ENCODE assay signal across 8 mouse cellular contexts in genomic region chr5:5343267-5343666, GRCm38 (mm10).
DNase-seq lines count a peak whose midpoint lies in the region; ATAC-seq and TF ChIP-seq lines count a peak whose summit lies in the region.

No protein-coding gene starts in this region.

- H3K4me1 ChIP-seq in embryonic fibroblast, embryonic 13.5 days (ENCODE audit: control insufficient read depth, insufficient read depth, low read length) = peaks cover 13% of the 10 kb centered on the region
- H3K4me1 ChIP-seq in heart, embryonic 15.5 days (replicated peaks) = peaks cover 35% of the 10 kb centered on the region
- peaks cover 27% of the 10 kb centered on the region for H3K4me1 ChIP-seq in lung, embryonic 15.5 days

- no peaks in the 10 kb centered on the region for H3K36me3 ChIP-seq in heart, embryonic 15.5 days
- no peaks in the 10 kb centered on the region for H3K36me3 ChIP-seq in lung, embryonic 15.5 days

- no peaks in the 10 kb centered on the region for H3K9me3 ChIP-seq in heart, embryonic 15.5 days (replicated peaks)
- H3K9me3 ChIP-seq in lung, embryonic 15.5 days = no peaks in the 10 kb centered on the region

- intact Hi-C loops in left cerebral cortex, postnatal 10 days (cut with DNase I) = no loop called here

- TF ChIP-seq CTCF in embryonic fibroblast, embryonic 13.5 days (IDR thresholded peaks at IDR 0.05; ENCODE audit: borderline replicate concordance, insufficient read depth, low read length) = no peak

- no peaks in the 10 kb centered on the region for H3K27me3 ChIP-seq in heart, embryonic 15.5 days
- no peaks in the 10 kb centered on the region for H3K27me3 ChIP-seq in lung, embryonic 15.5 days

- no peak overlapping the region for H3K9ac ChIP-seq in heart, embryonic 15.5 days
- 0 out of 2 replicates have a peak overlapping the region, but pooled peaks have one; percentile 5 for H3K9ac ChIP-seq in lung, embryonic 15.5 days

- H3K27ac ChIP-seq in embryonic fibroblast, embryonic 13.5 days (ENCODE audit: insufficient read depth, low read length) = peak overlapping the region; percentile 88
- peak overlapping the region; percentile 90 for H3K27ac ChIP-seq in heart, embryonic 15.5 days
- H3K27ac ChIP-seq in lung, embryonic 15.5 days = peak overlapping the region; percentile 95

- TF ChIP-seq POLR2A in embryonic fibroblast, embryonic 13.5 days (IDR thresholded peaks at IDR 0.05; ENCODE audit: low read depth, low read length) = no peak

- 26% methylated on average over 2 of the region's 2 CpGs for WGBS in heart, embryonic 15.5 days
- 21% methylated on average over 2 of the region's 2 CpGs for WGBS in lung, embryonic 15.5 days

- H3K4me3 ChIP-seq in embryonic fibroblast, embryonic 13.5 days (ENCODE audit: insufficient read depth, low read length) = no peak overlapping the region
- no peak overlapping the region for H3K4me3 ChIP-seq in heart, embryonic 15.5 days
- H3K4me3 ChIP-seq in lung, embryonic 15.5 days = no peak overlapping the region

- DNase-seq in adrenal gland, adult 8-10 months = peak; percentile 8
- DNase-seq in adrenal gland, postnatal 25 days = no peak
- no peak for DNase-seq in testis, postnatal 14 days (ENCODE audit: low spot score)
- no peak for DNase-seq in left cerebral cortex, postnatal 10 days (ENCODE audit: extremely low spot score in 1 of 2, low spot score in 2 of 2)
- no peak for DNase-seq in cerebellum, adult 18-20 months

- peak; percentile 65 for ATAC-seq in heart, embryonic 15.5 days (replicated peaks; ENCODE audit: insufficient number of reproducible peaks, insufficient read depth, low FRiP score, low read depth)
- peak; percentile 72; the same call in 1 of the 2 replicates for ATAC-seq in lung, embryonic 15.5 days (ENCODE audit: borderline replicate concordance, extremely low read depth, low FRiP score, low TSS enrichment)

- no peak overlapping the region for H3K4me2 ChIP-seq in heart, embryonic 15.5 days
- H3K4me2 ChIP-seq in lung, embryonic 15.5 days = peak overlapping the region; percentile 31; the same call in 1 of the 2 replicates
